Mouse (Mus musculus): ENCODE measurements around the gene Tmem167b. TPM values are rescaled to one million over a fixed set of nuclear protein-coding genes. Genes with fewer than 3 reads are reported as not detected.
"Not testable (repeated sequence)": the region's sequence is repeated elsewhere in the genome, so short reads cannot be mapped to it uniquely, and the experiment has no call there.

Gene Tmem167b
- total and polyA plus RNA-seq, 2 experiments from 2014 or later, result 31.9 to 41.4 TPM

DNA sequence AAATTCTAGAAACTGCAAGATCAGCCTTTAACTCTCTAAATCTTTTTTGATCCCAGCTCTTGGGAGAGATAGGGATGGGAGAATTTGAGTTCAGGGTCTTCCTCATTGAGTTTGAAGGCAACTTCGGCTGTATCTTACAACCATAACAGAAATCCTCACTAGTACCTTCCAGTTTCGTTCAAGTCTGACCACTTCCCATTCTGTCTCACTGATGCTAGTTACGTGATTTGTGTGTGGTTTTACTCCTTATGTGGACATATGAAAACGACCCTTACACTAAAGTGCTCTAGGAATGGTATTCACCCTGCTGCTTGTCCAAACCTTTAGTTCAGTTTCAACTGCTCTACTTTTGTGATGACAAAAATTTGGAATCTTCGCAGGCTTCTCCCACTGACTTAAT is 11.8 kb upstream of the Tmem167b start:
- no peak overlapping the region for H3K4me3 ChIP-seq (ENCODE audit: low read length)
- ATAC-seq (no peak), DNase-seq (ENCODE audit: low spot score) (no peak)
- no peaks in the 10 kb centered on the region for H3K4me1 ChIP-seq (ENCODE audit: insufficient read depth, low read length)
- H3K27me3 ChIP-seq (ENCODE audit: insufficient read depth, low read length), result no peaks in the 10 kb centered on the region
- H3K27ac ChIP-seq, result no peak overlapping the region
- no peak overlapping the region for H3K9ac ChIP-seq (replicated peaks; ENCODE audit: low read length)
- 93% methylated on average over 5 of the region's 5 CpGs for WGBS
- H3K36me3 ChIP-seq (ENCODE audit: insufficient read depth, low read length), result no peaks in the 10 kb centered on the region
- no peak for TF ChIP-seq CTCF (IDR thresholded peaks at IDR 0.05; ENCODE audit: low read depth)
- H3K4me2 ChIP-seq (ENCODE audit: low read depth, low read length), result no peak overlapping the region
- H3K9me3 ChIP-seq (ENCODE audit: low read length), result no peaks in the 10 kb centered on the region

GRCm38 (mm10) chr3:108572309-108573010 is 10.2 kb upstream of the Tmem167b start:
- DNase-seq (ENCODE audit: low spot score) (no peak), ATAC-seq (no peak)
- Histone ChIP-seq H3K9me3 (ENCODE audit: low read length) (no peaks in the 10 kb centered on the region), H3K4me1 (ENCODE audit: insufficient read depth, low read length) (no peaks in the 10 kb centered on the region), H3K4me2 (ENCODE audit: low read depth, low read length) (peak overlapping the region; percentile 78), H3K9ac (replicated peaks; ENCODE audit: low read length) (peak overlapping the region; percentile 75; the same call in 1 of the 2 replicates), H3K27ac (0 out of 2 replicates have a peak overlapping the region, but pooled peaks have one; percentile 76), H3K27me3 (ENCODE audit: insufficient read depth, low read length) (no peaks in the 10 kb centered on the region), H3K4me3 (ENCODE audit: low read length) (peak overlapping the region; percentile 65), H3K36me3 (ENCODE audit: insufficient read depth, low read length) (no peaks in the 10 kb centered on the region)
- no peak for TF ChIP-seq CTCF (IDR thresholded peaks at IDR 0.05; ENCODE audit: low read depth)
- 42% methylated on average over 18 of the region's 18 CpGs for WGBS

DNA sequence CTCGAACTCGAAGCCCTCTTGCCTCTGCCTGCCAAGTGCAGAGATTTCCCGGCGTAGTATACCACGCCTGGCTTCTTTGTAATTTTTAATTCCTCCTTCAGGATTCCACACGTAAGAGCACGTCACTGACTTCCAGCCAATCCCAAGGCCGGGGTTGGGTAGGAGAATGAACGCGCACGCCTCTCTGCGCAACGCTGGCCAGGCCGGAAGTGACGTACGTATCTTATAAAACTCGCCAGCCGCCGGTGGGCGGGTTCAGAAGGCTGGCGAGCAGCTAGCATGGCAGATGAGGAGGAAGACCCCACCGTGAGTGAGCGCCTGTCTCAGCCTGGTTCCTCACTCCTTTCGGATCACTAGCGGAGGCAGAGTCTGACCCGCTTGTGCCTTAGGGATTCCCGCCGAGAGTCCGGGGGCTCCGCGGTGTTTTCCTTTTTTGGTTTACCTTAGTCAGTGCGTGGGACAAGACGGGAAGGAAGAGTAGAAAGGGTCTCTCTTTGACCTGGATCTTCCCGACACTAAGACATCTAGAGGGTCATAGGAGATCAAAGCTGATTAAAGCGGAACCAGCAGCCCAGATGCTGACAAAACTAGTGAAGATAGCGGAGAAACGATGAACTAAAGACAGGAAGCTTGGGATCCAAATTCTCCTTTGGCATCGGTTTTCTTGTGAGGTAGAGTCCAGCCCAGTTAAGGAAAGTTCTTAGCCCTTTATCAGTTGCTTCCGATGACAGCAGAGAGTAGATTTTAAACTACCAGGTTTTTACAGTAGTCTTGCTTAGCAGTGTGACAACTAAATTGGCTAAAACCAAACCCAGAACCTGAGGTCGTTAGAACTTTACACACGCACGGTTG is 9.4 kb upstream of the Tmem167b start, which contains the start of gene Taf13:
Gene Taf13 (plus strand): TSS at position 256 of the 852 bp plus-strand sequence.
- Histone ChIP-seq H3K27ac (peak within 1 kb of the TSS; percentile 76), H3K27me3 (ENCODE audit: insufficient read depth, low read length) (no peaks in the 10 kb centered on the region), H3K4me1 (ENCODE audit: insufficient read depth, low read length) (no peaks in the 10 kb centered on the region), H3K9ac (replicated peaks; ENCODE audit: low read length) (peak within 1 kb of the TSS; percentile 75), H3K9me3 (ENCODE audit: low read length) (no peaks in the 10 kb centered on the region), H3K36me3 (ENCODE audit: insufficient read depth, low read length) (no peaks in the 10 kb centered on the region), H3K4me2 (ENCODE audit: low read depth, low read length) (peak within 1 kb of the TSS; percentile 78), H3K4me3 (ENCODE audit: low read length) (peak within 1 kb of the TSS; percentile 65)
- DNase-seq (ENCODE audit: low spot score) (peak; percentile 99), ATAC-seq (peak; percentile 98)
- WGBS, result 1% methylated on average over 42 of the region's 42 CpGs
- no peak for TF ChIP-seq CTCF (IDR thresholded peaks at IDR 0.05; ENCODE audit: low read depth)

DNA sequence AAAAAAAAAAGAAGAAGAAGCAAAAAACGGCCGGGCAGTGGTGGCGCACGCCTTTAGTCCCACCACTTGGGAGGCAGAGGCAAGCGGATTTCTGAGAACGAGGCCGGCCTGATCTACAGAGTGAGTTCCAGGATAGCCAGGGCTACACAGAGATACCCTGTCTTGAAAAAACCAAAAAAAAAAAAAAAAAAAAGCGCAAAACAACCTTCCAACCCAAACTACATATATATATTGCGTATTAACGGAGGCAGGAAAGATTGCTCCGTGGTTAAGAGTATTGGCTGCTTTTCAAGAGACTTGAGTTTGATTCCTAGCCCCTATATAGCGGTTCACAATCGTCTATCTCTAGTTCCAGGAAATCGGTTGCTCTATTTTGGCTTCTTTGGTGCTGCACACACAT is 8.5 kb upstream of the Tmem167b start:
- H3K4me3 ChIP-seq (ENCODE audit: low read length), result no peak overlapping the region
- H3K36me3 ChIP-seq (ENCODE audit: insufficient read depth, low read length), result no peaks in the 10 kb centered on the region
- no peaks in the 10 kb centered on the region for H3K4me1 ChIP-seq (ENCODE audit: insufficient read depth, low read length)
- no peak overlapping the region for H3K27ac ChIP-seq
- WGBS, result 89% methylated on average over 14 of the region's 14 CpGs
- H3K27me3 ChIP-seq (ENCODE audit: insufficient read depth, low read length), result no peaks in the 10 kb centered on the region
- peak overlapping the region; percentile 78 for H3K4me2 ChIP-seq (ENCODE audit: low read depth, low read length)
- DNase-seq (ENCODE audit: low spot score) (no peak), ATAC-seq (no peak; the same call in 1 of the 2 replicates)
- no peaks in the 10 kb centered on the region for H3K9me3 ChIP-seq (ENCODE audit: low read length)
- no peak overlapping the region for H3K9ac ChIP-seq (replicated peaks; ENCODE audit: low read length)
- TF ChIP-seq CTCF (IDR thresholded peaks at IDR 0.05; ENCODE audit: low read depth), result no peak

DNA sequence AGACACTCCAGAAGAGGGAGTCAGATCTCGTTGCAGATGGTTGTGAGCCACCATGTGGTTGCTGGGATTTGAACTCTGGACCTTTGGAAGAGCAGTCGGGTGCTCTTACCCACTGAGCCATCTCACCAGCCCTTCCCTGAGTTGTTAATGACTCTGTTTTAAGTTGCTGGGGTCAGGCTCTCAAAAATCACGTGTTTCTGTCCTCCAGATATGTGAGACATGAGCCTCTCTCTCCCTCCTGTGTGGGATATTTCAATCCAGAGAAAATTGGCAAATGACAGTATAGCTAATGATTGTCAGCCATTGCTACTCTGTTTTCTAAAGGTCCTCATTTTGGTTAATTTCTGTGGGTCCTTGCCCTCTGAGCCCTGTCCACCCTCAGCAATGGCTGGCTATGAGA is 7.4 kb upstream of the Tmem167b start:
- not testable (repeated sequence) for H3K9me3 ChIP-seq (ENCODE audit: low read length); DNase-seq (ENCODE audit: low spot score); H3K27me3 ChIP-seq (ENCODE audit: insufficient read depth, low read length); H3K4me1 ChIP-seq (ENCODE audit: insufficient read depth, low read length); H3K9ac ChIP-seq (replicated peaks; ENCODE audit: low read length); H3K36me3 ChIP-seq (ENCODE audit: insufficient read depth, low read length); ATAC-seq; H3K4me2 ChIP-seq (ENCODE audit: low read depth, low read length); H3K4me3 ChIP-seq (ENCODE audit: low read length); H3K27ac ChIP-seq
- WGBS, result 47% methylated on average over 3 of the region's 3 CpGs

DNA sequence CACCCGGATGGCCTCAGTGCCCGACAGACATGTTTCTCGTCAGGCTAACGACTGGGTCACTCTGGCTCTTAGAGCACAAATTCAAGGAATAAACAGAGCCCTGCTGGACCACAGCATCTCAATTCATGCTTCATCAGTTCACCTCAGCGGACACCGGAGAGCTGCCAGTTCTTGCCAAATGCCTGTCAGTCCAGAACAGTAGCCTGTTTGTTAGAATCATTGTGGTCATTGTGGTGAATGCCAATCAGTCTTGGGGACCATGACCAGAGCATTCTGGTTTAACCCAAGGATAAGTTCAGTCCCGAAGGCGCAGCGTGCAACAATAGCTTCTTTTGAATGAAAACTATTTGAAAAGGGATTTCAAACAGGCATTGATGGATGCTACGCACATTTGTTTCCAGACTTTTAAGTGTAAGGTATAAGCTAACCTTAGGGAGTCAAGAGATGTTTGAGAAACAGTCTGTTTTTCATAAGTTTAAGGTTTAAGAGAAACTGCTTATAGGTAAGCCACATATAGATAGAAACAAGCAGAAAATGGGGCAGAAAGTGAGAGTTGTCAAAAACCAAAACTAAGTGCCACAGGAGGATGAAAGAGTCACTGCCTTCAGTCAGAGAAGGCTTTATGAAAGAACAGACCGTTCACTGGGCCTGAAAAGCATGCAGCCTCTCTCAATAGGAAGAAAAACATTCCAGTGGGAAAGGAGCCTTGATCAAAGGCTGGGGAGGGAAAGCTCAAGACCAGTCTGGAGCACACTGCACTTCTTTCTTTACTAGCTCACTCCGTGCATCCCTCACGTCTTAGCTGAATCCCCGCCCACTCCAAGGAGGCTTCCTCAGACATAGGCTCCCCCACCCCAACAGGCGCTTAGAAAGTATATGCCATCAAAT is 6.0 kb upstream of the Tmem167b start:
- Histone ChIP-seq H3K36me3 (ENCODE audit: insufficient read depth, low read length) (no peaks in the 10 kb centered on the region), H3K27me3 (ENCODE audit: insufficient read depth, low read length) (no peaks in the 10 kb centered on the region), H3K27ac (peak overlapping the region; percentile 64), H3K4me2 (ENCODE audit: low read depth, low read length) (no peak overlapping the region), H3K9ac (replicated peaks; ENCODE audit: low read length) (no peak overlapping the region), H3K4me1 (ENCODE audit: insufficient read depth, low read length) (0 out of 2 replicates have a peak, but pooled peaks cover under 1% of the 10 kb centered on the region), H3K9me3 (ENCODE audit: low read length) (no peaks in the 10 kb centered on the region), H3K4me3 (ENCODE audit: low read length) (no peak overlapping the region)
- no peak for TF ChIP-seq CTCF (IDR thresholded peaks at IDR 0.05; ENCODE audit: low read depth)
- ATAC-seq (peak; percentile 67), DNase-seq (ENCODE audit: low spot score) (peak; percentile 74)
- 12% methylated on average over 15 of the region's 15 CpGs for WGBS
